Comparison of ENCODE assay signal across 8 mouse cellular contexts in genomic region chr6:31078413-31078812, GRCm38 (mm10).
DNase-seq lines count a peak whose midpoint lies in the region; ATAC-seq lines count a peak whose summit lies in the region.
"Had no signal": no experiment of that assay in that cellular context is flagged by ENCODE, and none has a peak within 500 bp of the region (broad histone marks: within the 10 kb centered on the region; RNA-seq: fewer than 3 reads in every experiment).

No protein-coding gene starts in this region.

- H3K4me3 ChIP-seq in lung, embryonic 15.5 days, result no peak overlapping the region

- WGBS in lung, embryonic 15.5 days, result 43% methylated on average over 6 of the region's 6 CpGs

- intact Hi-C loops in heart, postnatal 10 days (cut with DNase I), result loop anchor here (5.0 kb wide), 4 partner anchors 59 to 374 kb away; no protein-coding TSS in a partner anchor

- no peaks in the 10 kb centered on the region for H3K27me3 ChIP-seq in lung, embryonic 15.5 days

- peak; percentile 76 for DNase-seq in 3T3-L1 (ENCODE audit: low read depth, low spot score)
- DNase-seq in CD4-positive helper T cell, adult 2 months (ENCODE audit: low read depth, low spot score), result peak; percentile 51
- peak; percentile 58 to 61 for DNase-seq in heart, postnatal 10 days
- no peak for DNase-seq in neural tube, embryonic 10.5 days (ENCODE audit: extremely low spot score, low spot score)
- DNase-seq in adrenal gland, adult 8-10 months, result no peak
- DNase-seq: adrenal gland, postnatal 36 days had no signal

- H3K9ac ChIP-seq in lung, embryonic 15.5 days, result no peak overlapping the region

- peaks cover 71% of the 10 kb centered on the region for H3K4me1 ChIP-seq in lung, embryonic 15.5 days

- no peaks in the 10 kb centered on the region for H3K36me3 ChIP-seq in lung, embryonic 15.5 days

- no peak for ATAC-seq in lung, embryonic 15.5 days (ENCODE audit: borderline replicate concordance, extremely low read depth, low FRiP score, low TSS enrichment)
- no peak for ATAC-seq in cerebellum, adult (ENCODE audit: insufficient number of reproducible peaks, low FRiP score, low TSS enrichment)

- peak overlapping the region; percentile 81 for H3K27ac ChIP-seq in lung, embryonic 15.5 days

- no peaks in the 10 kb centered on the region for H3K9me3 ChIP-seq in lung, embryonic 15.5 days

- no peak overlapping the region for H3K4me2 ChIP-seq in lung, embryonic 15.5 days

Comparison
In these comparisons a context has a peak if more than half of its experiments do, and no peak if none do; other contexts are left out.
1. DNase-seq: peak in 3T3-L1 (single experiment), CD4-positive helper T cell, adult 2 months (single experiment) and heart, postnatal 10 days (2 of 2); none in neural tube, embryonic 10.5 days (single experiment) and adrenal gland, adult 8-10 months (single experiment).